Mouse (Mus musculus): ENCODE results near the gene Kcne4. TPM values are rescaled to one million over a fixed set of nuclear protein-coding genes. Genes with fewer than 3 reads are reported as not detected.

Kcne4 gene
- polyA plus RNA-seq, 1 experiment from 2014 or later = 13.8 TPM

- no peak overlapping the region for H3K4me2 ChIP-seq (replicated peaks; ENCODE audit: low read depth)
- no peak overlapping the region for H3K27ac ChIP-seq (replicated peaks)
- 85% methylated on average over 2 of the region's 2 CpGs for WGBS
- no peaks in the 10 kb centered on the region for H3K36me3 ChIP-seq (ENCODE audit: control insufficient read depth, insufficient read depth, low read length)
- no peak overlapping the region for H3K4me3 ChIP-seq (ENCODE audit: low read depth, low read length)
- TF ChIP-seq EP300 (optimal IDR thresholded peaks at IDR 0.05) (no peak), CTCF (IDR thresholded peaks at IDR 0.05; ENCODE audit: low read depth) (no peak)
- DNase-seq (ENCODE audit: low spot score) = no peak
- 0 out of 2 replicates have a peak, but pooled peaks cover 2% of the 10 kb centered on the region for H3K4me1 ChIP-seq (replicated peaks; ENCODE audit: control insufficient read depth, insufficient read depth)
- no peaks in the 10 kb centered on the region for H3K27me3 ChIP-seq (ENCODE audit: control insufficient read depth, insufficient read depth, low read length)
- no peaks in the 10 kb centered on the region for H3K9me3 ChIP-seq (ENCODE audit: control insufficient read depth, low read length)
- no peak overlapping the region for H3K9ac ChIP-seq (ENCODE audit: low read length)
- ATAC-seq (ENCODE audit: low FRiP score, low TSS enrichment) = no peak
These were observed 49.9 kb downstream of the Kcne4 start for GRCm38 (mm10) chr1:78866455-78866854.

Other genes starting within 250 kb of the Kcne4 start
- 36.9 and 37.7 TPM in 2 replicates for gene Acsl3, start 158.9 kb upstream of the Kcne4 start, polyA plus RNA-seq (2015; fragmentation: Nextera tagmentation; extraction: Ambion mirVana)
- gene Utp14b, start 158.7 kb upstream of the Kcne4 start, polyA plus RNA-seq (2015; fragmentation: Nextera tagmentation; extraction: Ambion mirVana) = 1.3 TPM in 2 replicates